Mouse (Mus musculus) left cerebral cortex, adult 9 months (tissue): Measurements from ENCODE around the gene Ppt2.

Source experiments
- DNase-seq, 2 experiments: peaks; one replicate each; pipeline ENCODE4 v3.0.0; 2022; ENCODE audit warnings: low spot score in 2 of 2

Ppt2 gene

GRCm38 (mm10) chr17:34656666-34657065, 28.4 kb upstream of the Ppt2 start:
- no peak for DNase-seq

- no peak for DNase-seq
These were observed 27.3 kb upstream of the Ppt2 start for GRCm38 (mm10) chr17:34655581-34655991.

- no peak for DNase-seq
These were observed 26.9 kb upstream of the Ppt2 start for GRCm38 (mm10) chr17:34655160-34655559.

- DNase-seq: no peak
These were observed 26.1 kb upstream of the Ppt2 start for GRCm38 (mm10) chr17:34654392-34654791.

- DNase-seq: no peak
These were observed 25.5 kb upstream of the Ppt2 start for GRCm38 (mm10) chr17:34653746-34654285.

GRCm38 (mm10) chr17:34652985-34653384, 24.7 kb upstream of the Ppt2 start:
- no peak for DNase-seq

GRCm38 (mm10) chr17:34652546-34652945, 24.2 kb upstream of the Ppt2 start:
- DNase-seq: no peak

GRCm38 (mm10) chr17:34651507-34652221, 23.4 kb upstream of the Ppt2 start:
- no peak for DNase-seq

GRCm38 (mm10) chr17:34650781-34651180, 22.5 kb upstream of the Ppt2 start:
- DNase-seq: no peak

GRCm38 (mm10) chr17:34649106-34649864, 21.0 kb upstream of the Ppt2 start:
- DNase-seq: no peak

GRCm38 (mm10) chr17:34648141-34648890, 20.0 kb upstream of the Ppt2 start:
- no peak for DNase-seq

- DNase-seq: peak; percentile 97 to 98
These were observed 18.8 kb upstream of the Ppt2 start, which contains the start of gene Atf6b for GRCm38 (mm10) chr17:34646906-34647787. Atf6b (plus strand) TSS chr17:34647146.

GRCm38 (mm10) chr17:34645831-34646511, 17.7 kb upstream of the Ppt2 start:
- DNase-seq: no peak

GRCm38 (mm10) chr17:34645256-34645829, 17.0 kb upstream of the Ppt2 start:
- no peak for DNase-seq

- peak; percentile 95 to 99 for DNase-seq
These were observed 16.3 kb upstream of the Ppt2 start, which contains the start of gene Fkbpl for GRCm38 (mm10) chr17:34644608-34645007. Fkbpl (plus strand) TSS chr17:34644764.

- no peak for DNase-seq
These were observed 15.6 kb upstream of the Ppt2 start for GRCm38 (mm10) chr17:34643944-34644343.

GRCm38 (mm10) chr17:34643379-34643778, 15.1 kb upstream of the Ppt2 start:
- no peak for DNase-seq

- DNase-seq: no peak
These were observed 13.6 kb upstream of the Ppt2 start for GRCm38 (mm10) chr17:34641945-34642344.

GRCm38 (mm10) chr17:34640778-34641601, 12.7 kb upstream of the Ppt2 start:
- no peak for DNase-seq
